Mouse (Mus musculus) CD4-positive naive resting alpha-beta T cell, adult 57 days (primary cell): ENCODE data around the gene Abhd4. TPM values are rescaled to one million over a fixed set of nuclear protein-coding genes. Genes with fewer than 3 reads are reported as not detected.

Source experiments
- total RNA-seq: library from RNA; stranded (reverse); gene quantifications from one replicate; pipeline ENCODE4 v1.2.4, GENCODE M21; 2023

Abhd4 gene
- total RNA-seq, result 7.9 TPM

GRCm38 (mm10) chr14:54253741-54254291 is at the start of gene Abhd4, which contains the start of gene Dad1:
Gene Abhd4, plus strand, starts transcription at chr14:54254188.
Gene Dad1, minus strand, starts transcription at chr14:54254104.

DNA sequence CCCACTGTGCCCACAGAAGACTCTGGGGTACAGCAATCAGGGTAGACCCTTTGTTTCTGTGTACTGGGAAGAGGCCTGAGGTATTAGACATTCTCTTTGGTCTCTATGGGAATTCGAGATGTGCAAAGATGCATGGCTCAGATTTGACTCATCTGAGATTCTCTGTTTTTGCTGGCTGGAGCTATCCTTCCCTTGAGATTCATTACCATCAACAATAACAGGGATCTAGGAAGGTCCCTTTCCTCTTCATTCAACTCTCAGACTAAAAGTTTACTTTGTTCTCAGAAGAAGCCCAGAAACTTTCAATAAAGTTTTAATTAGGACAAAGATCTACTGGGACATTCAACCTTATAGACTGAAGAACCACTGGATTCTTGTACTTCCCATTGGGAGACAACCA is 30.9 kb downstream of the Abhd4 start, which contains the start of gene Olfr49:
TSS of gene Olfr49 (minus strand) at position 101 of the 400 bp plus-strand sequence.

Other genes starting within 250 kb of the Abhd4 start
- gene Dad1, start 84 bp upstream of the Abhd4 start, total RNA-seq, result 148 TPM
- gene Olfr49, start 30.8 kb downstream of the Abhd4 start, total RNA-seq, result not detected
- gene Oxa1l, start 106.6 kb downstream of the Abhd4 start, total RNA-seq, result 79.1 TPM
- gene Slc7a7, start 163.6 kb downstream of the Abhd4 start, total RNA-seq, result 1.2 TPM
- gene Mrpl52, start 172.7 kb downstream of the Abhd4 start, total RNA-seq, result 71.9 TPM
- gene Mmp14, start 177.4 kb downstream of the Abhd4 start, total RNA-seq, result 2.3 TPM
- 157 TPM for gene Lrp10, start 209.9 kb downstream of the Abhd4 start, total RNA-seq
- gene Rem2, start 221.9 kb downstream of the Abhd4 start, total RNA-seq, result not detected